Mouse (Mus musculus) liver, embryonic 14.5 days (tissue): ENCODE measurements around the gene Gm9821. TPM values are rescaled to one million over a fixed set of nuclear protein-coding genes. Genes with fewer than 3 reads are reported as not detected.
A peak's percentile ranks its signal among the peaks of the same experiment; 100 is the strongest.

Experiments
- ATAC-seq: fragments of 200-750 bp; cut with Nextera tagmentation; 2 replicates; pipeline ENCODE4 v1.8.0; 2017; ENCODE audit warnings: moderate number of reproducible peaks, mild to moderate bottlenecking, moderate library complexity; ENCODE audit not compliant: insufficient read depth
- DNase-seq, 3 experiments: peaks; one replicate each; pipeline ENCODE4 v3.0.0-alpha.2; 2012 to 2013; ENCODE audit warnings: low read depth in 3 of 3, low spot score in 3 of 3
- H3K27ac ChIP-seq: fragments of 300-500 bp; sonication (generic); 2 replicates; pipeline ENCODE4 v1.5.1; 2014; ENCODE audit warnings: moderate library complexity, mild to moderate bottlenecking, control low read depth, inconsistent platforms
- H3K27me3 ChIP-seq: fragments of 300-500 bp; sonication (generic); 2 replicates; pipeline ENCODE4 v1.6.1; 2014; ENCODE audit warnings: mild to moderate bottlenecking, low read length, moderate library complexity; ENCODE audit not compliant: control insufficient read depth, insufficient read depth
- H3K36me3 ChIP-seq: fragments of 300-500 bp; sonication (generic); replicated peaks from 2 replicates; pipeline ENCODE4 v1.6.1; 2014; ENCODE audit warnings: low read depth; ENCODE audit not compliant: control insufficient read depth, insufficient read depth
- H3K4me1 ChIP-seq, 2 experiments: fragments of 200-500 bp in 1 of 2; fragments of 300-500 bp in 1 of 2; sonication (generic) in 1 of 2; replicated peaks; 2 replicates each; pipeline ENCODE4 v1.6.1; 2012 to 2014; ENCODE audit warnings: antibody characterized with exemption in 1 of 2, inconsistent platforms in 1 of 2, low read length in 1 of 2; ENCODE audit not compliant: control insufficient read depth in 2 of 2, insufficient read depth in 2 of 2
- H3K4me2 ChIP-seq: fragments of 300-500 bp; sonication (generic); 2 replicates; pipeline ENCODE4 v1.6.1; 2014; ENCODE audit warnings: low read depth, mild to moderate bottlenecking, control low read depth, moderate library complexity
- H3K4me3 ChIP-seq, 2 experiments: fragments of 200-500 bp in 1 of 2; fragments of 300-500 bp in 1 of 2; sonication (generic) in 1 of 2; 2 replicates each; pipeline ENCODE4 v1.5.1; 2012 to 2014; ENCODE audit warnings: low read depth in 2 of 2, low read length in 2 of 2, mild to moderate bottlenecking in 2 of 2, control low read depth in 1 of 2, inconsistent platforms in 1 of 2, moderate library complexity in 1 of 2; ENCODE audit not compliant: insufficient read depth in 1 of 2
- H3K9ac ChIP-seq: fragments of 300-500 bp; sonication (generic); replicated peaks from 2 replicates; pipeline ENCODE4 v1.6.1; 2014; ENCODE audit warnings: mild to moderate bottlenecking, control low read depth, moderate library complexity
- H3K9me3 ChIP-seq: fragments of 300-500 bp; sonication (generic); 2 replicates; pipeline ENCODE4 v1.6.1; 2016; ENCODE audit warnings: low read length, mixed read lengths; ENCODE audit not compliant: control insufficient read depth
- CTCF ChIP-seq: IDR thresholded peaks from 2 replicates; pipeline ENCODE4 v1.5.1; 2016; ENCODE audit warnings: antibody characterized with exemption, low read depth, control low read depth
- EP300 ChIP-seq: IDR thresholded peaks from 2 replicates; pipeline ENCODE4 v1.6.1; 2016; ENCODE audit warnings: antibody characterized with exemption, low read depth
- WGBS: fragments of 180-500 bp; shearing (Covaris S2); extraction: QIAGEN DNeasy Blood & Tissue Kit; methylation state at CpG from one replicate; pipeline ENCODE4 v1.1.7; 2014; ENCODE audit not compliant: insufficient replicate concordance; 5-methylcytosine and 5-hydroxymethylcytosine counted together
- polyA plus RNA-seq, 2 experiments: library from polyadenylated mRNA; depleted of rRNA in 1 of 2; stranded (reverse) in 1 of 2; unstranded in 1 of 2; fragments of >200 nt; fragmentation: Nextera tagmentation in 1 of 2; extraction: Ambion mirVana in 1 of 2; gene quantifications; 2 replicates each; pipeline versions ENCODE4 v1.2.1 to v1.2.3; 2012 to 2014

Gene Gm9821
- polyA plus RNA-seq, 2 experiments: 0.01 to 0.63 TPM

DNA sequence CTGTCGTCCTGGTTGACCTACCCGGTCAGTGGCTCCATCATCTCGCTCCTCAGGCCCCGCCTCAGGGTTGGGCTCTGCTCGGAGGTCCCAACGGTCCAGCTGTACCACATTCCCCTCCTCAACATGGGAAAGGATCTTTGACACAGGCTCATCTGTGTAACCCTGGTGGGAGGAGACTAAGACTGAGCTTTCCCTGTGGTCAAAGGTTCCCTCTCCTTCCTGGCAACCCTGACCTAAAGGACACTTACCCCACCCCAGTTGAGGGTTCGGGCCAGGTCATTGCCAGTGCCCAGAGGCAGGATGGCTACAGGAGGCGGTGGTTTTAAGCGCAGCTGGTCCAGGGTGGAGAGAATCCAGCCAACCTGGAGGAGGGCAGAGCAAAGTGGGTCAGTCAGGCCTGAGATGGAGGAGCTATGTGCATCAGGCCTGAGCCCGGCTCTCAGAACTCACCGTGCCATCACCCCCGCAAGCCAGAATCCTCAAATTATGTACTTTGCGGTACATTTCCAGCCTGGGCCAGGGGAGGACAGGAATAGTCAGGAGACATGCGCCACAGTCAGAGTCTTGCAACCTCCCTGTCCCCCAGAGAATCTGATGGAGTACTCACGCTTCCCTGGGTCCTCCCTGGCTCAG lies 6.1 kb upstream of the Gm9821 start:
- H3K36me3 ChIP-seq: peaks cover 62% of the 10 kb centered on the region
- no peak for TF ChIP-seq CTCF
- TF ChIP-seq EP300: no peak
- 82% methylated on average over 15 of the region's 15 CpGs for WGBS
- H3K4me1 ChIP-seq: peaks cover 0 to 2% of the 10 kb centered on the region in 2 experiments; a peak in 1 of 4 replicates
- no peak overlapping the region for H3K4me3 ChIP-seq
- H3K4me2 ChIP-seq: no peak overlapping the region
- DNase-seq: no peak
- ATAC-seq: no peak
- no peak overlapping the region for H3K27ac ChIP-seq
- H3K9ac ChIP-seq: no peak overlapping the region
- H3K9me3 ChIP-seq: no peaks in the 10 kb centered on the region
- no peaks in the 10 kb centered on the region for H3K27me3 ChIP-seq

DNA sequence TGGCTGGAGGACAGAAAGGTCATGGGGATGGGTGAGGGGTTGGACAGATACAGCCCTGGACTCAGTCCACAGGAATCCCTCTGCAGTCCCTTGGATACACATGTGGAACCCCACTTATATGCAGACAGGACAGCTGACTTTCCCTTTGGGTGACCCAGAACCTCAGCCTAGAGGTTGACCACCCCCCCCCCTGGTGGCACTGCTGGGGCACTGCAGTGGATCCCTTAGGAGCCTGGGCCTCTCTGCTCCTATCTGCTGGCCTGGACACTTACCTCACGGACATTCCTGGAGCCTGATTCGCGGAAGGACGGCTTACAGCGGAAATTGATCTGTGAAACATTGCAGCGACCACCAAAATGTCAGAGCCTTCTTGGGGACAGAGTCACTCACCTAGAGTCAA lies 3.1 kb upstream of the Gm9821 start:
- Histone ChIP-seq H3K36me3 (peaks cover 42% of the 10 kb centered on the region), H3K9me3 (no peaks in the 10 kb centered on the region), H3K4me3 (no peak overlapping the region), H3K4me1 (peaks cover 9 to 18% of the 10 kb centered on the region in 2 experiments), H3K4me2 (no peak overlapping the region), H3K9ac (no peak overlapping the region), H3K27ac (no peak overlapping the region), H3K27me3 (no peaks in the 10 kb centered on the region)
- no peak for TF ChIP-seq EP300
- peak; percentile 76 for TF ChIP-seq CTCF
- no peak for ATAC-seq
- WGBS: 81% methylated on average over 6 of the region's 6 CpGs
- no peak for DNase-seq

DNA sequence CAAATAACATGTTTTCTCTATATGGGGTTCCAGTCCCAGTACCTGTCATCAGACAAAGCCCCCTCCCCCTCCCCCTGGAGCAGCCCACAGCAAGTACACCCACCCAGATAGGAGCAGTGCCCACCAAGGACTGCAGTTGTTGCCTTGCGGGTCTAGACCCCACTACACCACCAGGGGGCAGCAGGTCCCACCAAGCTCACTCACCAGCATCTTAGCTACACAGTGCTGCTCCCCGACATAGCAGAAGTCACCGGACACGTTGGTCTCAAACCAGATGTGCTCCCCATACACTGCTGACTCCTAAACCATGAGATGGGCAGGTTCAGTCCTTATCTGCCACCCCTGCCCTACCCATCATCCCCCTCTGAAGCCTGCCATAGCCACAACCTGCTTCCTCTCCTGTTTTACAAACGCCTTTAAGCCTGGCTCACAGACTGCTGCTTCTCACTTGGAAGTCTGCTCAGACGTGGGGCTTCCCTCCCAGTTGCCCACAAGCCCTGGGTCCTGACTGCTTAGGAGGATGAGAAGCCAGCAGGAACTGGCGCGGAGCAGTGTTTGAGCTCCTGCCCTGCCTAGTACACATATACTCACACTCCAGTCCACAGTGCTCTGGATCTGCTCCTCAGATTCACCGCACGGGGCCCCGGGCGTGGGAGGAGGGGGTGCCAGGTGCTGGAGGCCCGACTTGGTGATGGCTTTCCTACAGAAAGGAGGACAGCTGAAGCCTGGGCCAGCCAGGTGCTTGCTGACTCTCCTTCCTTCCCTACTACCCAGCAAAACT lies 1.1 kb upstream of the Gm9821 start:
- Histone ChIP-seq H3K27me3 (no peaks in the 10 kb centered on the region), H3K4me2 (no peak overlapping the region), H3K9ac (no peak overlapping the region), H3K9me3 (no peaks in the 10 kb centered on the region), H3K36me3 (peaks cover 24% of the 10 kb centered on the region), H3K4me1 (peaks cover 29 to 38% of the 10 kb centered on the region in 2 experiments), H3K4me3 (no peak overlapping the region), H3K27ac (no peak overlapping the region)
- 34% methylated on average over 13 of the region's 13 CpGs for WGBS
- TF ChIP-seq CTCF (peak; percentile 98), EP300 (no peak)
- peak in 1 of 3 experiments; percentile 50 for DNase-seq
- ATAC-seq: peak; percentile 33

- no peaks in the 10 kb centered on the region for H3K9me3 ChIP-seq
- ATAC-seq (no peak), DNase-seq (no peak)
- H3K27ac ChIP-seq: peak overlapping the region; percentile 74
- TF ChIP-seq EP300 (no peak), CTCF (no peak)
- H3K36me3 ChIP-seq: peaks cover 14% of the 10 kb centered on the region
- H3K9ac ChIP-seq: peak overlapping the region; percentile 63
- H3K4me3 ChIP-seq: no peak overlapping the region; a peak in 1 of 4 replicates
- H3K27me3 ChIP-seq: no peaks in the 10 kb centered on the region
- 26% methylated on average over 6 of the region's 6 CpGs for WGBS
- peaks cover 46 to 52% of the 10 kb centered on the region in 2 experiments for H3K4me1 ChIP-seq
- H3K4me2 ChIP-seq: peak overlapping the region; percentile 68
These were observed 1.3 kb downstream of the Gm9821 start for GRCm38 (mm10) chr2:91946836-91947235.

GRCm38 (mm10) chr2:91947397-91948150 lies 2.1 kb downstream of the Gm9821 start:
- Histone ChIP-seq H3K27ac (peak overlapping the region; percentile 74), H3K4me2 (peak overlapping the region; percentile 68), H3K36me3 (peaks cover 11% of the 10 kb centered on the region), H3K4me3 (peak overlapping the region; percentile 45 to 48), H3K4me1 (peaks cover 47 to 55% of the 10 kb centered on the region in 2 experiments), H3K9ac (peak overlapping the region; percentile 63), H3K9me3 (no peaks in the 10 kb centered on the region), H3K27me3 (no peaks in the 10 kb centered on the region)
- peak; percentile 53 for ATAC-seq
- WGBS: 15% methylated on average over 11 of the region's 11 CpGs
- peak in 2 of 3 experiments; percentile 51 to 60 for DNase-seq
- TF ChIP-seq CTCF: 0 out of 2 replicates have a peak, but pooled peaks have one; percentile 20
- TF ChIP-seq EP300: no peak
